Mouse (Mus musculus) bone marrow, adult 2 months (tissue): ENCODE measurements at regions not wholly inside any gene's neighbourhood (a gene's known extent, or its start where the extent isn't known, plus 50 kb on each side); places are given as distances from the start of the nearest gene placed in this dataset.

ENCODE experiments used
- CTCF ChIP-seq: fragments of 200-500 bp; IDR thresholded peaks from 2 replicates; pipeline ENCODE4 v1.5.1; 2011; ENCODE audit warnings: low read length, control low read depth; ENCODE audit not compliant: control insufficient read depth, insufficient read depth
- POLR2A ChIP-seq: fragments of 200-500 bp; IDR thresholded peaks from 2 replicates; pipeline ENCODE4 v1.6.1; 2011; ENCODE audit warnings: low read depth, mild to moderate bottlenecking, control low read depth, low read length, borderline replicate concordance; ENCODE audit not compliant: control insufficient read depth

- no peak for TF ChIP-seq CTCF
- no peak for TF ChIP-seq POLR2A
Measured at GRCm38 (mm10) chr6:127373052-127373451, 73.6 kb upstream of the Parp11 start.
